Mouse (Mus musculus) MEL (cell line): ENCODE results near the gene Fgf8. TPM values are rescaled to one million over a fixed set of nuclear protein-coding genes. Genes with fewer than 3 reads are reported as not detected.

Source experiments
- DNase-seq: peaks from one replicate; pipeline ENCODE4 v3.0.0; 2011; ENCODE audit warnings: low read depth, low spot score
- H3K27ac ChIP-seq: 2 replicates; pipeline ENCODE4 v1.5.1; 2012; ENCODE audit warnings: low read depth, mild to moderate bottlenecking, control low read depth, low read length, moderate library complexity; ENCODE audit not compliant: control insufficient read depth
- H3K27me3 ChIP-seq, 2 experiments: fragments of 150-350 bp in 1 of 2; sonication (generic) in 1 of 2; 2 replicates each; pipeline ENCODE4 v1.6.1; 2012; ENCODE audit warnings: low read length in 2 of 2, mild to moderate bottlenecking in 2 of 2, improper control_type of control experiment in 1 of 2, moderate library complexity in 1 of 2; ENCODE audit not compliant: insufficient read depth in 2 of 2, control insufficient read depth in 1 of 2
- H3K36me3 ChIP-seq, 2 experiments: 2 replicates each; pipeline ENCODE4 v1.6.1; 2012 to 2014; ENCODE audit warnings: low read length in 2 of 2, improper control_type of control experiment in 1 of 2, inconsistent platforms in 1 of 2, mild to moderate bottlenecking in 1 of 2; ENCODE audit not compliant: insufficient read depth in 2 of 2, control insufficient read depth in 1 of 2
- H3K4me1 ChIP-seq, 2 experiments: fragments of 150-350 bp in 1 of 2; sonication (generic) in 1 of 2; 2 replicates each; pipeline ENCODE4 v1.6.1; 2012; ENCODE audit warnings: low read length in 2 of 2, improper control_type of control experiment in 1 of 2, mild to moderate bottlenecking in 1 of 2; ENCODE audit not compliant: insufficient read depth in 2 of 2, control insufficient read depth in 1 of 2
- H3K4me3 ChIP-seq, 2 experiments: fragments of 150-350 bp in 1 of 2; sonication (generic) in 1 of 2; 2 replicates each; pipeline ENCODE4 v1.5.1; 2012; ENCODE audit warnings: low read depth in 2 of 2, low read length in 2 of 2, mild to moderate bottlenecking in 2 of 2, moderate library complexity in 2 of 2, control low read depth in 1 of 2, improper control_type of control experiment in 1 of 2; ENCODE audit not compliant: control insufficient read depth in 1 of 2, insufficient read depth in 1 of 2
- H3K79me2 ChIP-seq: 2 replicates; pipeline ENCODE4 v1.6.1; 2012; ENCODE audit warnings: mild to moderate bottlenecking, low read length, moderate library complexity; ENCODE audit not compliant: control insufficient read depth, poor library complexity, insufficient read depth
- H3K9ac ChIP-seq: 2 replicates; pipeline ENCODE4 v1.6.1; 2012; ENCODE audit warnings: low read depth, mild to moderate bottlenecking, control low read depth, low read length, moderate library complexity; ENCODE audit not compliant: control insufficient read depth, poor library complexity, severe bottlenecking
- H3K9me3 ChIP-seq: fragments of 150-350 bp; sonication (generic); replicated peaks from 2 replicates; pipeline ENCODE4 v1.6.1; 2012; ENCODE audit warnings: mild to moderate bottlenecking, low read length, improper control_type of control experiment, moderate library complexity; ENCODE audit not compliant: insufficient read depth
- CHD1 ChIP-seq: IDR thresholded peaks from 2 replicates; pipeline ENCODE4 v1.6.1; 2012; ENCODE audit warnings: low read depth, mild to moderate bottlenecking, inconsistent platforms, low read length, improper control_type of control experiment
- CTCF ChIP-seq, 3 experiments: IDR thresholded peaks in 2 of 3; conservative IDR thresholded peaks in 1 of 3; 2 replicates each; pipeline ENCODE4 v1.5.1; 2011 to 2012; ENCODE audit warnings: low read length in 3 of 3, low read depth in 2 of 3, mild to moderate bottlenecking in 2 of 3, improper control_type of control experiment in 1 of 3, inconsistent platforms in 1 of 3, mixed read lengths in 1 of 3, moderate library complexity in 1 of 3; ENCODE audit not compliant: control insufficient read depth in 1 of 3, insufficient read depth in 1 of 3, poor library complexity in 1 of 3, severe bottlenecking in 1 of 3
- ELF1 ChIP-seq: IDR thresholded peaks from 2 replicates; pipeline ENCODE4 v1.6.1; 2014; ENCODE audit warnings: low read depth, mild to moderate bottlenecking, inconsistent platforms, low read length, improper control_type of control experiment, moderate library complexity
- GABPA ChIP-seq: IDR thresholded peaks from 2 replicates; pipeline ENCODE4 v1.6.1; 2012; ENCODE audit warnings: low read depth, mild to moderate bottlenecking, inconsistent platforms, low read length, improper control_type of control experiment, moderate library complexity
- GATA1 ChIP-seq: IDR thresholded peaks from 2 replicates; pipeline ENCODE4 v1.6.1; 2011; ENCODE audit warnings: low read depth, low read length, improper control_type of control experiment
- JUND ChIP-seq: IDR thresholded peaks from 2 replicates; pipeline ENCODE4 v1.6.1; 2011; ENCODE audit warnings: low read depth, mild to moderate bottlenecking, improper control_type of control experiment, low read length
- MAZ ChIP-seq: IDR thresholded peaks from 2 replicates; pipeline ENCODE4 v1.6.1; 2012; ENCODE audit warnings: low read depth, mild to moderate bottlenecking, inconsistent platforms, low read length, improper control_type of control experiment
- MXI1 ChIP-seq: IDR thresholded peaks from 2 replicates; pipeline ENCODE4 v1.6.1; 2011; ENCODE audit warnings: mild to moderate bottlenecking, low read depth, low read length, improper control_type of control experiment
- MYB ChIP-seq: IDR thresholded peaks from 2 replicates; pipeline ENCODE4 v1.6.1; 2011; ENCODE audit warnings: mild to moderate bottlenecking, low read depth, low read length, improper control_type of control experiment
- MYC ChIP-seq: IDR thresholded peaks from 2 replicates; pipeline ENCODE4 v1.6.1; 2011; ENCODE audit warnings: low read depth, mild to moderate bottlenecking, low read length, improper control_type of control experiment, moderate library complexity
- POLR2A ChIP-seq, 2 experiments: IDR thresholded peaks; 2 replicates each; pipeline ENCODE4 v1.6.1; 2011 to 2012; ENCODE audit warnings: low read length in 2 of 2, mild to moderate bottlenecking in 2 of 2, control low read depth in 1 of 2, improper control_type of control experiment in 1 of 2, low read depth in 1 of 2, moderate library complexity in 1 of 2; ENCODE audit not compliant: control insufficient read depth in 1 of 2, insufficient read depth in 1 of 2, poor library complexity in 1 of 2
- POLR2AphosphoS2 ChIP-seq: IDR thresholded peaks from 2 replicates; pipeline ENCODE4 v1.6.1; 2011; ENCODE audit warnings: low read length, improper control_type of control experiment
- SMC3 ChIP-seq: IDR thresholded peaks from 2 replicates; pipeline ENCODE4 v1.6.1; 2011; ENCODE audit warnings: low read depth, low read length, improper control_type of control experiment
- TAL1 ChIP-seq: IDR thresholded peaks from 2 replicates; pipeline ENCODE4 v1.6.1; 2012; ENCODE audit warnings: mild to moderate bottlenecking, inconsistent platforms, low read length, moderate library complexity, mixed read lengths
- TBP ChIP-seq: IDR thresholded peaks from 2 replicates; pipeline ENCODE4 v1.8.0; 2011; ENCODE audit warnings: low read depth, low read length, improper control_type of control experiment
- UBTF ChIP-seq: IDR thresholded peaks from 2 replicates; pipeline ENCODE4 v1.6.1; 2012; ENCODE audit warnings: low read depth, mild to moderate bottlenecking, inconsistent platforms, low read length, improper control_type of control experiment, moderate library complexity, borderline replicate concordance; ENCODE audit not compliant: insufficient read depth
- USF2 ChIP-seq, 2 experiments: IDR thresholded peaks; 2 replicates each; pipeline ENCODE4 v1.6.1; 2011 to 2012; ENCODE audit warnings: improper control_type of control experiment in 2 of 2, low read length in 2 of 2, borderline replicate concordance in 1 of 2, inconsistent platforms in 1 of 2, low read depth in 1 of 2, mild to moderate bottlenecking in 1 of 2; ENCODE audit not compliant: insufficient read depth in 1 of 2
- ZC3H11A ChIP-seq: IDR thresholded peaks from 2 replicates; pipeline ENCODE4 v1.6.1; 2012; ENCODE audit warnings: low read depth, mild to moderate bottlenecking, inconsistent platforms, low read length, improper control_type of control experiment
- ZKSCAN1 ChIP-seq: IDR thresholded peaks from 2 replicates; pipeline ENCODE4 v1.6.1; 2012; ENCODE audit warnings: low read depth, mild to moderate bottlenecking, inconsistent platforms, low read length, improper control_type of control experiment, moderate library complexity
- ZMIZ1 ChIP-seq: IDR thresholded peaks from 2 replicates; pipeline ENCODE4 v1.6.1; 2012; ENCODE audit warnings: low read depth, mild to moderate bottlenecking, inconsistent platforms, low read length, improper control_type of control experiment, moderate library complexity
- ZNF384 ChIP-seq: IDR thresholded peaks from 2 replicates; pipeline ENCODE4 v1.6.1; 2012; ENCODE audit warnings: low read depth, mild to moderate bottlenecking, inconsistent platforms, low read length, improper control_type of control experiment
- polyA plus RNA-seq, 2 experiments: library from polyadenylated mRNA; stranded (reverse) in 1 of 2; unstranded in 1 of 2; fragments of >175 nt in 1 of 2; fragments of >200 nt in 1 of 2; gene quantifications; 2 replicates each; pipeline versions ENCODE4 v1.2.1 to v1.2.4; 2012; ENCODE audit warnings: low replicate concordance in 2 of 2, low read depth in 1 of 2; ENCODE audit not compliant: insufficient read length in 2 of 2, insufficient read depth in 1 of 2, missing spikeins in 1 of 2
- total RNA-seq: library from RNA; depleted of rRNA; stranded (reverse); fragments of 300-350 nt; gene quantifications from 2 replicates; pipeline ENCODE4 v1.2.3, GENCODE M21; 2012

Gene Fgf8
- total and polyA plus RNA-seq, 3 experiments, result not detected

- Histone ChIP-seq H3K4me3 (no peak overlapping the region), H3K4me1 (peaks cover 4 to 7% of the 10 kb centered on the region in 2 experiments; a peak in 3 of 4 replicates)
- TF ChIP-seq GATA1 (no peak), TAL1 (no peak), POLR2A (IDR thresholded peaks at IDR 0.05; ENCODE audit: control insufficient read depth in 1 of 2, insufficient read depth in 1 of 2, low read depth in 1 of 2, low read length in 2 of 2, poor library complexity in 1 of 2) (no peak), MXI1 (no peak), GABPA (no peak), MYC (no peak), MYB (no peak), POLR2AphosphoS2 (no peak), ZC3H11A (no peak), SMC3 (no peak), TBP (no peak), MAZ (no peak), ZMIZ1 (no peak)
- TF ChIP-seq, all 39 proteins: peak for 0
- Histone ChIP-seq H3K9ac (no peak overlapping the region), H3K27me3 (no peaks in the 10 kb centered on the region), H3K36me3 (peaks cover 17 to 57% of the 10 kb centered on the region in 2 experiments), H3K9me3 (no peaks in the 10 kb centered on the region), H3K27ac (no peak overlapping the region), H3K79me2 (no peaks in the 10 kb centered on the region)
- DNase-seq, result no peak
Observed at GRCm38 (mm10) chr19:45758671-45759070, 16.0 kb upstream of the Fgf8 start.

DNA sequence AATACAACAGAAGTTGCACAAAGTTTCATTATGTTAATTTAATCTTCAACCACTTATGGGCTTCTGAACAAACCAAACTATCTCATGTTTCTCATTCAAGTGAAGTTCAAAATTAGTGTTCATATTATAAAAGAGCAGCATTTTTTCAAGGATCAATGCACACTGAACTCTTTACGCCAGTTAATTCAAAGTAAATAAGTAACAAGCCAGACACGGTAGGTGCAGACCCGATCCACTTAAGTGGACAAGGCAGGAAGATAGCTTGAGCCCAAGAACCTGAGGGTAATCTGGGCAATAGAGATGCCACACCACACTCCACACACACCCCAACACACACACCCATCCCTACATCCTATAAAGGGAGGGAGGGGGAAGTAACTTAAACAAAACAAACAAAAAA, 10.8 kb upstream of the Fgf8 start:
- Histone ChIP-seq H3K79me2 (peaks cover 10% of the 10 kb centered on the region), H3K27me3 (no peaks in the 10 kb centered on the region), H3K36me3 (peaks cover 21 to 40% of the 10 kb centered on the region in 2 experiments), H3K9me3 (no peaks in the 10 kb centered on the region), H3K9ac (no peak overlapping the region), H3K4me3 (no peak overlapping the region), H3K27ac (no peak overlapping the region), H3K4me1 (peaks cover 4 to 10% of the 10 kb centered on the region in 2 experiments; a peak in 3 of 4 replicates)
- DNase-seq, result no peak
- TF ChIP-seq TAL1 (no peak), CTCF (IDR thresholded peaks at IDR 0.05 in 2 of 3, conservative IDR thresholded peaks at IDR 0.05 in 1 of 3; ENCODE audit: control insufficient read depth in 1 of 3, insufficient read depth in 1 of 3, low read depth in 2 of 3, low read length in 3 of 3, poor library complexity in 1 of 3, severe bottlenecking in 1 of 3) (no peak), JUND (no peak), ELF1 (no peak), USF2 (IDR thresholded peaks at IDR 0.05; ENCODE audit: borderline replicate concordance in 1 of 2, insufficient read depth in 1 of 2, low read depth in 1 of 2, low read length in 2 of 2) (no peak), ZKSCAN1 (no peak), POLR2AphosphoS2 (no peak; the same call in 1 of the 2 replicates), MYC (no peak), MAZ (no peak), ZMIZ1 (no peak), ZNF384 (no peak), UBTF (no peak), CHD1 (no peak)
